Mouse (Mus musculus) bone marrow macrophage, adult 2 months (primary cell): Measurements from ENCODE around the gene Tada3.

Experiments
- CTCF ChIP-seq: IDR thresholded peaks from 2 replicates; pipeline ENCODE4 v1.5.1; 2012; ENCODE audit warnings: low read depth, mild to moderate bottlenecking, low read length, moderate library complexity
- POLR2A ChIP-seq: IDR thresholded peaks from 2 replicates; pipeline ENCODE4 v1.6.1; 2012; ENCODE audit warnings: mild to moderate bottlenecking, low read depth, low read length, borderline replicate concordance

DNA sequence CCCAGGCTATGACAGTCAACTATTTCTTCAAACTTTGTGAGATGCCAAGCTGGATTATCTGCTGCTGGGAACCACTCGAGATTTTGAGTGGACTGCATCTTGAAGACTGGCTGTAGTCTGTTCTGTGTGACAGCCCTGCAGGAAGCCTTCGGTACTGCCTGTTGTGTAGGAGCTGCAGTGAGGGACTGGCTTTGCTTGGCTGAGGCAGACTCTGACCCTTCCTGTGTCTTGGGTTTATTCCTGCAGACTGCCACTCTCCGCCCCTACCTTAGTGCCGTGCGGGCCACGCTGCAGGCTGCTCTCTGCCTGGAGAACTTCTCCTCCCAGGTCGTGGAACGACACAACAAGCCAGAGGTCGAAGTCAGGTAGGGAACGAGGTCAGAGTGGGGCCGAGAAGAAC lies 2.8 kb upstream of the Tada3 start:
- TF ChIP-seq POLR2A (no peak), CTCF (no peak)
